Mouse (Mus musculus) heart, postnatal 0 days (tissue): ENCODE measurements around the gene Prkar2a. TPM values are rescaled to one million over a fixed set of nuclear protein-coding genes. Genes with fewer than 3 reads are reported as not detected.

Experiments used
- ATAC-seq: fragments of 200-750 bp; cut with Nextera tagmentation; 2 replicates; pipeline ENCODE4 v1.8.0; 2017; ENCODE audit warnings: low read depth, moderate number of reproducible peaks, moderate library complexity; ENCODE audit not compliant: insufficient read depth
- DNase-seq: peaks from one replicate; pipeline ENCODE4 v3.0.0-alpha.2; 2016; ENCODE audit warnings: low spot score
- H3K27ac ChIP-seq: fragments of 300-500 bp; sonication (generic); 2 replicates; pipeline ENCODE4 v1.5.1; 2014; ENCODE audit warnings: low read depth, mild to moderate bottlenecking
- H3K27me3 ChIP-seq: fragments of 300-500 bp; sonication (generic); 2 replicates; pipeline ENCODE4 v1.6.1; 2014; ENCODE audit warnings: low read length, mixed read lengths; ENCODE audit not compliant: control insufficient read depth, insufficient read depth
- H3K36me3 ChIP-seq: fragments of 300-500 bp; sonication (generic); replicated peaks from 2 replicates; pipeline ENCODE4 v1.6.1; 2014; ENCODE audit warnings: low read length, mixed read lengths; ENCODE audit not compliant: control insufficient read depth, insufficient read depth
- H3K4me1 ChIP-seq: fragments of 300-500 bp; sonication (generic); 2 replicates; pipeline ENCODE4 v1.6.1; 2014; ENCODE audit warnings: antibody characterized with exemption; ENCODE audit not compliant: control insufficient read depth, insufficient read depth
- H3K4me2 ChIP-seq: fragments of 300-500 bp; sonication (generic); 2 replicates; pipeline ENCODE4 v1.6.1; 2014; ENCODE audit warnings: low read depth, mild to moderate bottlenecking, low read length, moderate library complexity
- H3K4me3 ChIP-seq: fragments of 300-500 bp; sonication (generic); 2 replicates; pipeline ENCODE4 v1.5.1; 2014; ENCODE audit warnings: low read depth, low read length
- H3K9ac ChIP-seq: fragments of 300-500 bp; sonication (generic); replicated peaks from 2 replicates; pipeline ENCODE4 v1.6.1; 2014; ENCODE audit warnings: low read depth, low read length, mixed read lengths
- H3K9me3 ChIP-seq: fragments of 300-500 bp; sonication (generic); replicated peaks from 2 replicates; pipeline ENCODE4 v1.6.1; 2016; ENCODE audit warnings: low read length; ENCODE audit not compliant: control insufficient read depth
- CTCF ChIP-seq: IDR thresholded peaks from 2 replicates; pipeline ENCODE4 v1.5.1; 2016; ENCODE audit warnings: antibody characterized with exemption, control low read depth, low read depth
- EP300 ChIP-seq: IDR thresholded peaks from 2 replicates; pipeline ENCODE4 v1.6.1; 2016; ENCODE audit warnings: antibody characterized with exemption, low read depth
- WGBS: fragments of 180-500 bp; shearing (Covaris S2); extraction: QIAGEN DNeasy Blood & Tissue Kit; methylation state at CpG from one replicate; pipeline ENCODE4 v1.1.7; 2014; 5-methylcytosine and 5-hydroxymethylcytosine counted together
- polyA plus RNA-seq: library from polyadenylated mRNA; unstranded; fragments of >200 nt; fragmentation: Nextera tagmentation; extraction: Ambion mirVana; gene quantifications from 2 replicates; pipeline ENCODE4 v1.2.1, GENCODE M21; 2015
- total RNA-seq: library from RNA; depleted of rRNA; stranded (reverse); fragments of >200 nt; gene quantifications from 2 replicates; pipeline ENCODE4 v1.2.3, GENCODE M21; 2014; ENCODE audit warnings: low replicate concordance

The Prkar2a gene
- total and polyA plus RNA-seq, 2 experiments from 2014 or later, result 20.7 to 48.2 TPM

DNA sequence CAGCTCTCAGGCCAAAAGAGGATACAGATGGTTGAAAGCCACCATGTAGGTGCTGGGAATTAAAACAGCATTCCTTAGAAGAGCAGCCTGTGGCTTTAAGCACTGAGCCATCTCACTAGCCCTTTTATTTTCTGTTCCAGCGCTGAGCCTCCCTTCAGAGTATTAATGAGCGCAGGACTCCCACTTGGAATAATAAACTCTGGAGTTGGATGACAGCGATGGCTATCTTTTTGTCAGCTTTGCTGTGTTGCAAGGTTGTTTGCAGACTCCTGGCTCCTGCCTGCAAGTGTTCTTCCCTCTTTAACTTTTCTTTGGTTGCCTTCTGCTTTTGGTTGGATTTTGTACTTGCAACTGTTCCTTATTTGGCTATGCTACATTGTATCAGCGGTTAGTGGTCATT is 4.8 kb downstream of the Prkar2a start:
- Histone ChIP-seq H3K27ac (no peak overlapping the region), H3K4me2 (peak overlapping the region; percentile 5; the same call in 1 of the 2 replicates), H3K4me1 (peaks cover 21% of the 10 kb centered on the region), H3K4me3 (no peak overlapping the region), H3K9me3 (no peaks in the 10 kb centered on the region), H3K36me3 (no peaks in the 10 kb centered on the region), H3K9ac (no peak overlapping the region), H3K27me3 (no peaks in the 10 kb centered on the region)
- no peak for DNase-seq
- 78% methylated on average over 4 of the region's 4 CpGs for WGBS
- TF ChIP-seq CTCF (no peak), EP300 (no peak)
- no peak for ATAC-seq

DNA sequence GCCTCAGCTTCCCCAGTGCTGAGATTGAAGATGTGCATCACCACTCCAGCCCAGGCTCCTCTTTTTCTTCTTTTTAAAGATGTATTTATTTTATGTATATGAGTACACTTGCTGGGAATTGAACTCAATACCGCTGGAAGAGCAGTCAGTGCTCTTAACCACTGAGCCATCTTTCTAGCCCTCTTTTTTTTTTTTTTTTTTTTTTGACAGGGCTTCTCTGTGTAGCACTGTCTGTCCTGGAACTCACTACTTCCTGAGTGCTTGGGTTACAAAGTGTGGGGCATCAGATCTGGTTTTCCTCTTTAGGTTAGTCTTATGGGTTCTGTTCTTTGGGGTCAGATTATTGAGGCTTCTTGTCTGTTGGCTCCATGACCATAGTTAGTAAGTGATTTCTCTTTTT is 5.4 kb downstream of the Prkar2a start:
- DNase-seq (no peak), ATAC-seq (no peak)
- Histone ChIP-seq H3K36me3 (no peaks in the 10 kb centered on the region), H3K9me3 (no peaks in the 10 kb centered on the region), H3K27me3 (no peaks in the 10 kb centered on the region), H3K4me3 (no peak overlapping the region), H3K4me2 (no peak overlapping the region), H3K4me1 (peaks cover 21% of the 10 kb centered on the region), H3K9ac (no peak overlapping the region), H3K27ac (no peak overlapping the region)
- TF ChIP-seq CTCF (no peak), EP300 (no peak)
- 92% methylated on average over 1 of the region's 1 CpGs for WGBS

DNA sequence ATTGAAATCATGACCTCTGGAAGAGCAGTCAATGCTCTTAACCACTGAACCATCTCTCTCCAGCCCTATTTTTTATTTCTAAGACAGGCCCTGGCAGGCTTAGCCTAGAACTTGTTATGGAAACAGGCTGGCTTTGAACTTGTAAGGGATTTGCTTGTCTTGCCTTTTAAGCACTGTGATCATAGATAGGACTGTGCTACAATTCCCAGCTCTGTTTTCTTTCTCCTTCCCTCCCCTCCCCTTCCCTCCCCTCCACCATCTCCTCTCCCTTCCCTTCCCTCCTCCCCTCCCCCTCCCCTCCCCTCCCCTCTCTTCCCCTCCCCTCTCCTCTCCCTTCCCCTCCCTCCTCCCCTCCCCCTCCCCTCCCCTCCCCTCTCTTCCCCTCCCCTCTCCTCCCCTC is 13.4 kb downstream of the Prkar2a start:
- Histone ChIP-seq H3K9ac (no peak overlapping the region), H3K27ac (no peak overlapping the region), H3K4me3 (no peak overlapping the region), H3K36me3 (no peaks in the 10 kb centered on the region), H3K27me3 (no peaks in the 10 kb centered on the region), H3K9me3 (no peaks in the 10 kb centered on the region), H3K4me1 (no peaks in the 10 kb centered on the region), H3K4me2 (no peak overlapping the region)
- no peak for TF ChIP-seq EP300
- no peak for TF ChIP-seq CTCF
- no peak for DNase-seq
- no peak for ATAC-seq

DNA sequence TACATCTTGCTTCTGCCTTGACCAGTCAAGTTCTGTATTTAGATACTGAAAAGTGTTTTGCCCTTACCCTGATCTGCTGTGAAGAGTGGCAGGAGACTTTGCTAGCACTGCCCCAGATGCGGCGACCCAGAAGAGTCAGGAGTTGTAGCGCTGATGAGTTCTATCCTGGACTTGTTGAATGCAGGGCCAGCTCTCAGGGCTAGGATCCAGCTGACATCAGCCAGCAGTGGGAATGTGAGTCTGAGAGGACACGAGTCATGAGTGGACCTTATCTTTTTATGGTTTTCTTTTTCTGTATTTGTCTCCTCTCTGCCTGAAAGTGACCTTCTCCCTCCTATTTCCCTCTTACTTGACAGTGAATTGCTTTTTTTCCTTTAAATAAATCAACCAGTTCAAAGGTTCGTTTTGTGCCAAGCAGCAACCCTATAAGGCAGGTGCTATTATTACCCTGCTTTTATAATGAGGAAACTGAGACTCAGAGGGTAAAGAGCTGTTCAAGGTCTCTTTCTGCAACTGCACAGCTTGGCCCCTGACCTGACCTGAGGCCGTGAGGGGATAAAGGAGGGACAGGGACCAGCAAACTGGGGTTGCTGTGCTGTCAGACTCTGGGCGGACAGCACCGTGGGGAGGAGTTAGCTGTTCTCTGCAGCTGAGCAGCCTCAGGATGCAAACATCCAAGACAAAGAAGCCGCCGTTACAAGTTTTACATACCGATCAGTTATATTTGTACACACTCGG is 14.4 kb downstream of the Prkar2a start:
- H3K27ac ChIP-seq, result peak overlapping the region; percentile 75
- DNase-seq (peak; percentile 60), ATAC-seq (peak; percentile 79)
- no peak overlapping the region for H3K9ac ChIP-seq
- TF ChIP-seq CTCF (no peak), EP300 (no peak)
- 17% methylated on average over 12 of the region's 12 CpGs for WGBS
- H3K27me3 ChIP-seq, result no peaks in the 10 kb centered on the region
- H3K4me2 ChIP-seq, result peak overlapping the region; percentile 35
- no peaks in the 10 kb centered on the region for H3K4me1 ChIP-seq
- H3K4me3 ChIP-seq, result no peak overlapping the region
- H3K9me3 ChIP-seq, result no peaks in the 10 kb centered on the region
- no peaks in the 10 kb centered on the region for H3K36me3 ChIP-seq

DNA sequence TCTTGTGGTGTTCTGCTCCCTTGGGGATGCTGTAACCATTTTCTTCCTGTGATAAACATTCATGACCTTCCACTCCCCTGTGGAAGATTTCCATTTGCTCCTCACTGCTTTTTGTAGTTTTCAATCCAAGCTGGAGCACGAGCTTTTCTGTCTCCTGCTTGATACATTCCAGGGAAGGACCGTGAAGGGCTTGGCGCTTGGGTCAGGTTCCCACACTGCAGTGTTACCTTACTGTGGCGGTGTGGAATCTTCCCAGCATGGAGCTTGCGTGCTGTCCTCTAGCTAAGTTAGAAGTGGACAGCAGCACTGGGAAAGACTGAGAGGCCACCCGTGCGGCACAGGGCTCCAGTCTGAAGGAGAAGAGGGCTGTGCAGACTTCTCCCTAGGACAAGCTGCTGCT is 15.5 kb downstream of the Prkar2a start:
- WGBS, result 21% methylated on average over 7 of the region's 7 CpGs
- peak overlapping the region; percentile 7; the same call in 1 of the 2 replicates for H3K4me2 ChIP-seq
- no peak for TF ChIP-seq EP300
- no peak for TF ChIP-seq CTCF

DNA sequence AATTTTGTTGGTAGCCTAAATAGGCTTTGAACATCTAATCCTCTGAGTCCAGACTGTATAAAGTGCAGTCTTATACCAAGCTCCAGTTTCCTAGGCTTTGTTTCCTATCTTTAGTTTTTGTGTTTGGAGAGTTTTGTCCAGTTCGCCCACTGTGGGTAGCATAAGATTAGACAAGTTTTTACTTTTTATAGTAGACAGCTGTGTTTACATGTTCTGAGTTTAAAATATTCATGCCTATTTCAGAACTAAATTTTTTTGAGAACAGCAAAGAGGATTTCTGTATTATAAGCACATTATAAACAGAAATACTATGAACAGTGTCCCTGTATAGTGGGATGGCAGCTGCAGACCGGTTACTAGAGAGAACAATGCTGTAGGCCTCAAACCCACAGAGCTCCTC is 18.1 kb downstream of the Prkar2a start:
- ATAC-seq (no peak), DNase-seq (no peak)
- Histone ChIP-seq H3K27me3 (no peaks in the 10 kb centered on the region), H3K9me3 (no peaks in the 10 kb centered on the region), H3K9ac (no peak overlapping the region), H3K4me2 (no peak overlapping the region), H3K27ac (0 out of 2 replicates have a peak overlapping the region, but pooled peaks have one; percentile 3), H3K36me3 (no peaks in the 10 kb centered on the region), H3K4me3 (no peak overlapping the region), H3K4me1 (0 out of 2 replicates have a peak, but pooled peaks cover 5% of the 10 kb centered on the region)
- no peak for TF ChIP-seq CTCF
- no peak for TF ChIP-seq EP300
- WGBS, result 84% methylated on average over 2 of the region's 2 CpGs

More for the DNA sequence above, 15.5 kb downstream of the Prkar2a start:
- Histone ChIP-seq H3K9me3 (no peaks in the 10 kb centered on the region), H3K36me3 (no peaks in the 10 kb centered on the region), H3K4me3 (no peak overlapping the region), H3K4me1 (no peaks in the 10 kb centered on the region), H3K27me3 (no peaks in the 10 kb centered on the region), H3K9ac (no peak overlapping the region), H3K27ac (peak overlapping the region; percentile 75)
- ATAC-seq (0 out of 2 replicates have a peak, but pooled peaks have one; percentile 19), DNase-seq (no peak)
